Mouse (Mus musculus) hindbrain, embryonic 10.5 days (tissue): ENCODE measurements around the gene Xpnpep1. TPM values are rescaled to one million over a fixed set of nuclear protein-coding genes. Genes with fewer than 3 reads are reported as not detected.
A peak's percentile ranks its signal among the peaks of the same experiment; 100 is the strongest.

ENCODE experiments used
- DNase-seq: peaks from one replicate; pipeline ENCODE4 v3.0.0-alpha.2; 2017; ENCODE audit warnings: low spot score
- H3K27ac ChIP-seq: fragments of 300-500 bp; sonication (generic); 2 replicates; pipeline ENCODE4 v1.5.1; 2016; ENCODE audit warnings: mild to moderate bottlenecking, moderate library complexity
- H3K27me3 ChIP-seq: fragments of 300-500 bp; sonication (generic); 2 replicates; pipeline ENCODE4 v1.6.1; 2016; ENCODE audit warnings: mild to moderate bottlenecking; ENCODE audit not compliant: poor library complexity, insufficient read depth, severe bottlenecking
- H3K36me3 ChIP-seq: fragments of 300-500 bp; sonication (generic); 2 replicates; pipeline ENCODE4 v1.6.1; 2016; ENCODE audit warnings: mild to moderate bottlenecking, moderate library complexity
- H3K4me1 ChIP-seq: fragments of 300-500 bp; sonication (generic); replicated peaks from 2 replicates; pipeline ENCODE4 v1.6.1; 2016; ENCODE audit warnings: mild to moderate bottlenecking
- H3K4me3 ChIP-seq: fragments of 300-500 bp; sonication (generic); 2 replicates; pipeline ENCODE4 v1.5.1; 2016; ENCODE audit warnings: mild to moderate bottlenecking, moderate library complexity
- H3K9me3 ChIP-seq: fragments of 300-500 bp; sonication (generic); 2 replicates; pipeline ENCODE4 v1.6.1; 2016; ENCODE audit warnings: mild to moderate bottlenecking, moderate library complexity
- WGBS: fragments of 180-500 bp; shearing (Covaris S2); methylation state at CpG from one replicate; pipeline ENCODE4 v1.1.7; 2016; 5-methylcytosine and 5-hydroxymethylcytosine counted together
- polyA plus RNA-seq: library from polyadenylated mRNA; unstranded; fragments of >200 nt; fragmentation: Nextera tagmentation; extraction: Ambion mirVana; gene quantifications from 2 replicates; pipeline ENCODE4 v1.2.1, GENCODE M21; 2016

The Xpnpep1 gene
- polyA plus RNA-seq, 1 experiment from 2014 or later = 156 TPM

DNA sequence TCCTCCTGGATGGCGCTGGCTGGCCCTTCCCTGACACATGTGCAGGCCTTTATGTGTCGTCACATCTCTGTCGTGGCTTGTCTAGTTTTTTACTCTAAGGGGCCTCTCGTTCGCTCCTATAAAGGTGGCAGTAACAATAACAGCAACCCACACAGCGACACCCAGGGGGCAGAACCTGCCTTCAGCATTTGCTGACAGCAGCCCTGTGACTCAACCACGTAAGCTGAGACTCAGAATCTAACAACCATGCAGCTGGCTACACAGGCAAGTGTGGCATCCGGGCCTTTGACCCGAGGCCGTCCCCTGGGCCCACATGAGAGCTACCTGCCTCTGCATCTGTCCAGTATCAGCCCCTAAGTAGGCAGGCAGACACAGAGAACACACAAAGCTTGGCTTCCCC is 18.5 kb downstream of the Xpnpep1 start:
- Histone ChIP-seq H3K4me3 (no peak overlapping the region), H3K27me3 (no peaks in the 10 kb centered on the region), H3K27ac (no peak overlapping the region), H3K4me1 (peaks cover 13% of the 10 kb centered on the region; the same call in 1 of the 2 replicates), H3K9me3 (no peaks in the 10 kb centered on the region), H3K36me3 (peaks cover 78% of the 10 kb centered on the region)
- DNase-seq = no peak
- 82% methylated on average over 10 of the region's 10 CpGs for WGBS

DNA sequence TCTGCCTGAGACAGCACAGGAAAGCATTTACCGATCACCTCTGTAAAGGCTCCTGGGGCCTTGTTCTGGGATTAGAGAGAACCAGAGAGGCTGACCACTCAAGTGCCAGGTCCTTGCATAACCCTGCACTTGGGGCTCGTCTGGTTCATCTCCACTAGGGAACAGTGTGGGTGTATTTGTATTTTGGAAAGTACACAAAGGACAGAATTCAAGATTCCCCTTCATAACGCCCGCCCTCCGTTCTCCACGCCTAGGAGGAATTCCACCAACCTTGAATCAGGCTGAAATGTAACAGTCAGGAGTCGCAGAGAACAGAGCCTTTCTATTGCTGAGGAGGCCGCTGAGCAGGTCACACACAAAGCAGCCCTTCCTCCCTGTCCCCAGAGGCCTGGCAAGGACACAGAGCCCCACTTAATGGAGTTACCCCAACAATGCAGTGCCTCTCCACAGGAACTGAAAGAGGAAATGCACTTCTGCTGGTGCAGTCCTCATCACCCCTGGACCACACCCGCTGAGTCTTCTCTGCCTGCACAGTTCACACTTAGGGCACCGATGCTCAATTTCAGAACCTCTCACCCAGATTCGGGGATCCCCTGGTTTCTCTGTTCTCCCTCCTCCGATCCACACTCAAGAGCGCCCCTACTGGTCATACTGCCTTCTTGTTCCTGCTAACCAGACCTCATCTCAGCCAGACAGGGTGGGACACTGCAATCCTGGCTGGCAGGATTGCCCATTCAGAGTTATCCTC is 20.1 kb downstream of the Xpnpep1 start:
- 0 out of 2 replicates have a peak overlapping the region, but pooled peaks have one; percentile 23 for H3K27ac ChIP-seq

DNA sequence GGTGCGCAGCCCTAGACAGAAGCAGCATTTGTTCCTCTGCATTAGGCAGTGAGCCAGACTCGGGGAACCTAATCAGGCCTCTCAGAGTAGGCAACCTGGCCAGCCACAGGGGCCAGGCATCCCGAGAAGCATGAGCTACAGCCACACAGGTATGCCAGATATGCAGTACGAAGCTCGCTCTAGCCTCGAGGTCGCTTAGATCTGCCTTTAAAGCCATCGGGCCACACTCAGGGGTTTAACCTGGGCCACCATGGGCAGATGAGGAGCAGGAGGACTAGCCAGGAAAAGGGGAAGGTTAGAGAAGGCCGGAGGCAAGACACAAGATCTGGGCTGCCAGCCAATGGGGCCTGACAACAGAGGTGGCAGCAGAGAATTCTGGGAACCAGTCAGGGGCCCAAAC is 22.1 kb downstream of the Xpnpep1 start:
- Histone ChIP-seq H3K4me1 (peaks cover 21% of the 10 kb centered on the region; the same call in 1 of the 2 replicates), H3K9me3 (no peaks in the 10 kb centered on the region), H3K4me3 (no peak overlapping the region), H3K36me3 (peaks cover 68% of the 10 kb centered on the region), H3K27ac (peak overlapping the region; percentile 35; the same call in 1 of the 2 replicates), H3K27me3 (no peaks in the 10 kb centered on the region)
- 94% methylated on average over 9 of the region's 9 CpGs for WGBS
- no peak for DNase-seq

More for the DNA sequence above, 20.1 kb downstream of the Xpnpep1 start:
- 70% methylated on average over 13 of the region's 13 CpGs for WGBS
- Histone ChIP-seq H3K36me3 (peaks cover 71% of the 10 kb centered on the region), H3K4me1 (peaks cover 20% of the 10 kb centered on the region; the same call in 1 of the 2 replicates), H3K4me3 (no peak overlapping the region), H3K27me3 (no peaks in the 10 kb centered on the region), H3K9me3 (no peaks in the 10 kb centered on the region)
- peak; percentile 53 for DNase-seq

DNA sequence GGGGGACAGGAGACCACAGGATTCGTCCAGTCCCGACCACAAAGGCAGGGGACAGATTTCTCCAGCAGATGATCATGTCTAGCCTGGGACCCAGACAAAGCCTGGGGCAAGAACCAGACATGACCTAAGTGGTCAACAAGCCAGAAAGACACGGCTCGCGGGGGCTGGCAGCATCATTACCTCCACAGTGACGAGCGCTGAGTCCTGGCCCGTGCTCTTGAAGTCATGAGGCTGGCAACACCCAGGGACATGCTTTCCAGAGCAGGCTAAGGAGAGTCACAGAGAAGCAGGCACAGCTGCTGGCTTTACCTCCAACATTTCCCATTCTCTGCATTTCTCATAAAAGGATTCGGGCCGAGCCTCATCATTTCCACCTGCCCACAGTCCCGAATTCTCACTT is 22.8 kb downstream of the Xpnpep1 start:
- Histone ChIP-seq H3K27ac (no peak overlapping the region), H3K36me3 (peaks cover 68% of the 10 kb centered on the region), H3K4me3 (no peak overlapping the region), H3K4me1 (peaks cover 21% of the 10 kb centered on the region; the same call in 1 of the 2 replicates), H3K9me3 (no peaks in the 10 kb centered on the region), H3K27me3 (no peaks in the 10 kb centered on the region)
- WGBS = 86% methylated on average over 11 of the region's 11 CpGs
- no peak for DNase-seq

DNA sequence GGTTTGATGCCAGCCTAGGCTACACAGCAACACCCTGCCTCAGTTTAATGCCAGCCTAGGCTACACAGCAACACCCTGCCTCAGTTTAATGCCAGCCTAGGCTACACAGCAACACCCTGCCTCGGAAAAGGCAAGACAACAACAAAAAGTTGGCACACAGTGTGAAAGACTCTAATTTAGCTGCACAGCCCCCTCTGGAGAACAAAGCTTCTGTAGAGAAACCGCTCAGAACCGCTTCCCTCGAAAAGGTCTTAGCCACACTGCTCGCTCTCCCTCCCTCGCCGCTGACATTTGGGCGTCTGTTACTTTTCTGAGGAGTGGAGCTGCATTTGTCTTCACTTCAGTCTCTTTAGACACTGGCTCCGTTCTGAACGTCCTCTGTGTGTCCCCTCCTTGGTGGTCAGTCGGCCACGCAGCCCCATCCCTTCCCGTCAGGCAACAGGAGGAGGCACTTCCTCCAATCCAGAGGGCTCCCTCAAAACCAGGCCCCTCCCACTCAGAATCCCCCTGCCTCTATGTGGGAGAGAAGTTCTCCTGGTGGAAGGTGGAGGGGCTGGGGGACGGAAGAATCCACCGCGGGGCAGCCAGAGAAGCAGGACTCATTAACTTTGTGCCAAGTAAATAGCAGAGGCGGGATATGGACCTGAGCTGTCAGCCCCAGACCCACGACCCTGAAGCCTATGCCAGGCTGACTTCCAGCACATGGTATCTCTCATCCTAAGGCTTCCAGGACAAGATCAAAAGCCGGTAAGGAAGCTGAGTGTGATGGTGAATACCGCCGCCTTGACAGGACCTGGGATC is 24.9 kb downstream of the Xpnpep1 start:
- peak overlapping the region; percentile 53 for H3K27ac ChIP-seq
- no peak for DNase-seq
- WGBS = 68% methylated on average over 21 of the region's 21 CpGs

DNA sequence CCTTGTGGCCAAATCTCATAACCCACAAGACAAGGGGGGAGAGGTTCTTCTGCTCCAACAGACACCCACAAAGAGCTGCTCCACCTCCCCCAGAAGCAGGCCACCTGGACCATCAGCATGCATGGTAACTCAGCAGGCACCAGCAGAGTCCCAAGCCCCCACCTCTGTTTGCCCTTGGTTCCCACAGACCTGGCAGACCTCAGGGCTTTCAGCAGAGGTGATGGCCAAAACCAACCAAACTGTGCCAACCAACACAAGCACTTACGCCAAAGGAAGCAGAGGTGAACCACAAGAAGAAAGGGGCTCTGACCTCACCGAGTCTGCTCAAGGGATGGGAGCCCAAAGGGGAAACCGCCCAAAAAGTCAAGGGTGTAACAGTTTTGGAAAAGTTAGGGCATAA is 26.3 kb downstream of the Xpnpep1 start:
- Histone ChIP-seq H3K27ac (no peak overlapping the region), H3K4me1 (peaks cover 11% of the 10 kb centered on the region; the same call in 1 of the 2 replicates), H3K4me3 (no peak overlapping the region), H3K27me3 (no peaks in the 10 kb centered on the region), H3K9me3 (no peaks in the 10 kb centered on the region), H3K36me3 (peaks cover 79% of the 10 kb centered on the region)
- no peak for DNase-seq
- 95% methylated on average over 3 of the region's 3 CpGs for WGBS

More for the DNA sequence above, 24.9 kb downstream of the Xpnpep1 start:
- Histone ChIP-seq H3K27me3 (no peaks in the 10 kb centered on the region), H3K4me3 (no peak overlapping the region), H3K4me1 (peaks cover 17% of the 10 kb centered on the region; the same call in 1 of the 2 replicates), H3K36me3 (peaks cover 74% of the 10 kb centered on the region), H3K9me3 (no peaks in the 10 kb centered on the region)

DNA sequence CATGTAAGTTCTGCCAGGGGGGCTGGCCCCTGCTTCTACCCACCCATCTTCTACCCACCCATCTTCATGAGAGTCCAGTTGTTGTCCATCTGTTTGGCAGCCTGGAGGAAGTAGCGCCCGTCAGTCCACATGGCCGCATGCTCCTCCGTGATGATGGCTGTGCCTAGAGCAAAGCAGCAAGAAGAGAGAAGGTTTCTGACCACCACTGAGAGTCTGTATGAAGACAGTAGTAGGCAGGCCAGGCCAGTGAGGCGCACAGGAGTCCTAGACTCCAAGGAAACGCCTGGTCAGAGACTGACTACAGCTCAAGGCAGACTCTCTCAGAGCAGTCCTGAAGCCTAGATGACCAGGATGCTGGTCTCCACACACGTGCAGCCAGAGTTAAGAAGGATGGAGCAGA is 26.7 kb downstream of the Xpnpep1 start:
- Histone ChIP-seq H3K9me3 (no peaks in the 10 kb centered on the region), H3K27ac (no peak overlapping the region), H3K4me3 (no peak overlapping the region), H3K27me3 (no peaks in the 10 kb centered on the region), H3K36me3 (peaks cover 79% of the 10 kb centered on the region), H3K4me1 (peaks cover 13% of the 10 kb centered on the region)
- WGBS = 96% methylated on average over 7 of the region's 7 CpGs
- DNase-seq = no peak

DNA sequence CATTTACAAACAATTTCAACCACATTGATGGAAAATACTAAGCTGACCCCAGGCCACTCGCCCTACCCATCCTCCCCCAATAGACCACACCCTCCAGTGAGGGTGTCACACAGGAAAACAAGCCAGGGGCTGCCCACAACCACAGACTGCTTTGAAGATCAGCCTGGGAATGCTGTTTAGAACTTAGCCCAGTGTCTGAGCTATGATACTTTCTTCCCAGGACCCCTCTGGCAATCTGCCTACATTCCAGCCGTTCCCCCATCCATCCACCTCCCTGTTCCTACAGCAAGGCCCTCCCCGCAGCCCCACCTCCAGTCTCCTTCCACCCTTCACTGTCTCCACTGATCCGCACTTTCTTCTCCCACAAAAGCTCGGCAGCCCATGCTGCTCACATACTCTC is 29.1 kb downstream of the Xpnpep1 start:
- H3K4me3 ChIP-seq = no peak overlapping the region
- H3K4me1 ChIP-seq = peaks cover 13% of the 10 kb centered on the region
- H3K36me3 ChIP-seq = peaks cover 81% of the 10 kb centered on the region
- H3K9me3 ChIP-seq = no peaks in the 10 kb centered on the region
- no peak overlapping the region for H3K27ac ChIP-seq
- H3K27me3 ChIP-seq = no peaks in the 10 kb centered on the region
- WGBS = 85% methylated on average over 5 of the region's 5 CpGs
- DNase-seq = no peak

DNA sequence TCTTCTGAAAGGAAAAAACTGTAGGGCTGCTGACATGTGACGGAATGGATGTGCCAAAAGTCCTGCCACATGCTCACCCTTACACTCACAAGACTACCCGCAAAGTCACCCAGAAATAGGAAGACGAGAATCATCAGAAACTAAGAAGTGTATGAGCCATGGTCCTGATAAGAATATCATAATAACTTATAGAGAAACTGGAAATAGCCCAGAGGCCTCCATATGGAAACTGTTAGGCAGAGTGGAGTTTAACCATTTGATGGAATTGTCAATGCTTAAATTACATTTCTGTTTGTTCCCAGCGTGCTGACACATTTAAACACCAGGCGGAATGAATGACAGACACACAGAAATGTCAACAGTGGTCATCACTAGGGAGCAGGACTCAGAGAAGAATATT is 31.1 kb downstream of the Xpnpep1 start:
- WGBS = 85% methylated on average over 5 of the region's 5 CpGs
- Histone ChIP-seq H3K4me3 (no peak overlapping the region), H3K27ac (no peak overlapping the region), H3K9me3 (no peaks in the 10 kb centered on the region), H3K27me3 (no peaks in the 10 kb centered on the region), H3K4me1 (peaks cover 6% of the 10 kb centered on the region), H3K36me3 (peaks cover 90% of the 10 kb centered on the region)
- no peak for DNase-seq

DNA sequence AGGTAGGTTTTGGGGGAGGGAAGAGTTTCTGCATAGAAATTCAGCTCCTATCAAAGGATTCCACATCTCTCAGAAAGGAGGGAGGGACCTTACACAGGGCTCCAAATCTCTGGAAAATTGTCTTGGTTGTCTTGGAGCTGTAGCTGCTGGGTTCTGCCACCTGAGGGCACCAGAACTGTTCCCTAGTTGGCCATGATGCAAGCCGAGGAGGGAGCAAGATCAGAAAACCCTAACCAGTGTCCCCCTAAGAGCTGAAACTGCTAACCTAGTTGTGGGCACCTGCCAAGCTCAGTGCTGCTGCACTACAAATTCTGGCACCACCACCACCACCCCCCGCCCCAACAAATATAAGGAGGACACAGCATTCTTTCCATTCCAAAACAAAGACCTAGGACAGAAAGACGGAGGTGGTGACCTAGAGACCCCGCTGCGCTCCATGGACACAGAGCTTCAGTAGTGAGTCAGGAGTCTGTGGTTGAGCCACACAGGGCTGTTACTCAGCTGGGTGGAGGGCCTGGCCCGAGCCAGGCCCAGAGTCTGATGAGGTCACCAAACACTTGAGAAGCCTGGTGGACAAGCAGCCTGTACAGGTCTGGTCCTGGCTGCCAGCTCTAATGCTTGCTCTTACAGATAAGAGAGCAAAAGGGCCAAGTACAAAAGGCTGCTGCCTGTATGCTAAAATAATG is 31.9 kb downstream of the Xpnpep1 start:
- Histone ChIP-seq H3K27me3 (no peaks in the 10 kb centered on the region), H3K27ac (peak overlapping the region; percentile 51)

DNA sequence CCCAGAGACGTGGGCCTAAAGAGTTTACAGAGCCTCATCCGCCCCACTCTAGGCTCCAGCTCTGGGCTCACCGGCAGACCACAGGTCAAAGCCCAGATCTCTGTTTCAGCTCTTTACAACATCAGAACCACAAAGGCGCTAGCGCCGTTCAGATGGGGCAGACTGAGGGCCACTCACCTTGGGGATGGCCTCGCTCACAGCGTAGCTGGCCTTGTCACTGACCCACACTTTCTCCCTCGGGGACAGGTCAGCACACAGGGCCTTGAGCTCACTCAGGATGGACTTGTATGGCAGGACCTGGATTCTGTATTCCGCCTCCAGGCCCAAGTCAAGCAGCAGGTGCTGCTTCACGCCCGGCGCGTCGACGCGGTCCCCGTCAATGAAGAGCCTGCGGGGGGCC is 34.0 kb downstream of the Xpnpep1 start:
- Histone ChIP-seq H3K27me3 (no peaks in the 10 kb centered on the region), H3K27ac (no peak overlapping the region), H3K36me3 (peaks cover 91% of the 10 kb centered on the region), H3K9me3 (no peaks in the 10 kb centered on the region), H3K4me3 (no peak overlapping the region), H3K4me1 (peaks cover 6% of the 10 kb centered on the region)
- 96% methylated on average over 19 of the region's 19 CpGs for WGBS
- DNase-seq = no peak

More for the DNA sequence above, 31.9 kb downstream of the Xpnpep1 start:
- Histone ChIP-seq H3K36me3 (peaks cover 90% of the 10 kb centered on the region), H3K4me3 (no peak overlapping the region), H3K4me1 (peaks cover 6% of the 10 kb centered on the region), H3K9me3 (no peaks in the 10 kb centered on the region)
- 49% methylated on average over 6 of the region's 6 CpGs for WGBS
- DNase-seq = peak; percentile 63

DNA sequence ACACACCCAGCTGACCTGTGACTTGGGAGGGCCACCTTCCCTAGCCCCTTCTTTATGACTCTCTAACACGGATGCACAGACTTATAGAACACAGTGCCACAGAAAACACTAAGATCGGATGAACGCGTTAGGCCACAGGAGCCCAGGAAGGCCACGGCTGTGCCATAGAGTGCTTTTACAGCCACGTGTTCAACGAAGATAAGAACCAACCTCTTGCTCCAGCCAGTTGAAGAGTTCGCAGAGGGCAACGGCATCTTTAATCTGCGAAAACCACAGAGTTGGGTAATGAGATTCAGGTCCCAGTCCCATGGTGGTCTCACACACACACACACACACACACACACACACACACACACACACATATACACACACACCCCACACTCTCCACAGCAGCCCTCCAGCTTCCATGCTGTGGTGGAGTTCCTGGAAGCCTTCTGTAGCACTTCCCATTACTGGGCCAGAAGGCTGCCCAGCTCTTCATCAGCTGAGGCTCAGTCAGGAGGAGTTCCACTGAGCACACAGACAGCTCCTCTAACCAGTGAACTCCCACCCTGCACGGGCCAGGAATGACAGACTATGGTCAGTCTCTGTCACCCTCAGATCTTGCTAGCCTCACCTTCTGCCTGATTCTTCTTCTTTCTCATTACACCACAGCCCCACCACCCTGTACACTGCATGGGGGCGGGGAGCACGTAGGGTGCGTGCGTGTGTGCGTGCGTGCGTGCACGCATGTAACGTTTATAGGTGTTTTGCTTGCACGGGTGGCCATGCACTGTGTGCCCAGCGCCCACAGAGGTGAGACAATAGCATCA is 36.3 kb downstream of the Xpnpep1 start:
- Histone ChIP-seq H3K27me3 (no peaks in the 10 kb centered on the region), H3K4me3 (no peak overlapping the region), H3K9me3 (no peaks in the 10 kb centered on the region), H3K27ac (no peak overlapping the region), H3K4me1 (peaks cover 6% of the 10 kb centered on the region), H3K36me3 (peaks cover 94% of the 10 kb centered on the region)
- WGBS = 95% methylated on average over 22 of the region's 22 CpGs
- no peak for DNase-seq
